Mouse (Mus musculus) heart, embryonic 13.5 days (tissue): ENCODE data around the gene Clca1. TPM values are rescaled to one million over a fixed set of nuclear protein-coding genes. Genes with fewer than 3 reads are reported as not detected.

ENCODE experiments used
- polyA plus RNA-seq: library from polyadenylated mRNA; unstranded; fragments of >200 nt; fragmentation: Nextera tagmentation; extraction: Ambion mirVana; gene quantifications from 2 replicates; pipeline ENCODE4 v1.2.1, GENCODE M21; 2015

Gene Clca1
- polyA plus RNA-seq, 1 experiment from 2014 or later: not detected

Other genes starting within 250 kb of the Clca1 start
- gene Clca3a2, start 213.3 kb downstream of the Clca1 start, polyA plus RNA-seq: 2.8 and 7.3 TPM in 2 replicates
- not detected in 2 replicates for gene Clca3b, start 183.4 kb downstream of the Clca1 start, polyA plus RNA-seq
- not detected in 2 replicates for gene Clca4b, start 100.2 kb downstream of the Clca1 start, polyA plus RNA-seq
- gene Clca4a, start 57.7 kb downstream of the Clca1 start, polyA plus RNA-seq: not detected in 2 replicates
- gene Clca2, start 66.7 kb upstream of the Clca1 start, polyA plus RNA-seq: 0.09 TPM in 1 of 2 replicates, not detected in the other
- 10.0 and 11.4 TPM in 2 replicates for gene Odf2l, start 85.8 kb upstream of the Clca1 start, polyA plus RNA-seq